Mouse (Mus musculus) hindbrain, embryonic 13.5 days (tissue): Measurements from ENCODE around the gene Trim9. TPM values are rescaled to one million over a fixed set of nuclear protein-coding genes. Genes with fewer than 3 reads are reported as not detected.
A peak's percentile ranks its signal among the peaks of the same experiment; 100 is the strongest.

ENCODE experiments used
- ATAC-seq: fragments of 200-750 bp; cut with Nextera tagmentation; 2 replicates; pipeline ENCODE4 v1.8.0; 2017; ENCODE audit warnings: moderate TSS enrichment; ENCODE audit not compliant: low FRiP score
- H3K27ac ChIP-seq: fragments of 300-500 bp; sonication (generic); 2 replicates; pipeline ENCODE4 v1.5.1; 2015; ENCODE audit warnings: inconsistent platforms, mild to moderate bottlenecking, moderate library complexity
- H3K27me3 ChIP-seq: fragments of 300-500 bp; sonication (generic); 2 replicates; pipeline ENCODE4 v1.6.1; 2015; ENCODE audit warnings: mild to moderate bottlenecking, inconsistent platforms
- H3K36me3 ChIP-seq: fragments of 300-500 bp; sonication (generic); 2 replicates; pipeline ENCODE4 v1.6.1; 2015; ENCODE audit warnings: mild to moderate bottlenecking, inconsistent platforms
- H3K4me1 ChIP-seq: fragments of 300-500 bp; sonication (generic); replicated peaks from 2 replicates; pipeline ENCODE4 v1.6.1; 2015; ENCODE audit warnings: inconsistent platforms
- H3K4me2 ChIP-seq: fragments of 300-500 bp; sonication (generic); 2 replicates; pipeline ENCODE4 v1.6.1; 2015; ENCODE audit warnings: inconsistent platforms, mild to moderate bottlenecking, moderate library complexity
- H3K4me3 ChIP-seq: fragments of 300-500 bp; sonication (generic); 2 replicates; pipeline ENCODE4 v1.5.1; 2015; ENCODE audit warnings: mild to moderate bottlenecking, inconsistent platforms
- H3K9ac ChIP-seq: fragments of 300-500 bp; sonication (generic); 2 replicates; pipeline ENCODE4 v1.6.1; 2015; ENCODE audit warnings: mild to moderate bottlenecking, inconsistent platforms
- H3K9me3 ChIP-seq: fragments of 300-500 bp; sonication (generic); 2 replicates; pipeline ENCODE4 v1.6.1; 2016; ENCODE audit warnings: inconsistent platforms
- WGBS: fragments of 180-500 bp; shearing (Covaris S2); methylation state at CpG from one replicate; pipeline ENCODE4 v1.1.7; 2015; 5-methylcytosine and 5-hydroxymethylcytosine counted together
- polyA plus RNA-seq: library from polyadenylated mRNA; unstranded; fragments of >200 nt; fragmentation: Nextera tagmentation; extraction: Ambion mirVana; gene quantifications from 2 replicates; pipeline ENCODE4 v1.2.1, GENCODE M21; 2015

Gene Trim9
- polyA plus RNA-seq, result 57.4 and 57.7 TPM in 2 replicates

DNA sequence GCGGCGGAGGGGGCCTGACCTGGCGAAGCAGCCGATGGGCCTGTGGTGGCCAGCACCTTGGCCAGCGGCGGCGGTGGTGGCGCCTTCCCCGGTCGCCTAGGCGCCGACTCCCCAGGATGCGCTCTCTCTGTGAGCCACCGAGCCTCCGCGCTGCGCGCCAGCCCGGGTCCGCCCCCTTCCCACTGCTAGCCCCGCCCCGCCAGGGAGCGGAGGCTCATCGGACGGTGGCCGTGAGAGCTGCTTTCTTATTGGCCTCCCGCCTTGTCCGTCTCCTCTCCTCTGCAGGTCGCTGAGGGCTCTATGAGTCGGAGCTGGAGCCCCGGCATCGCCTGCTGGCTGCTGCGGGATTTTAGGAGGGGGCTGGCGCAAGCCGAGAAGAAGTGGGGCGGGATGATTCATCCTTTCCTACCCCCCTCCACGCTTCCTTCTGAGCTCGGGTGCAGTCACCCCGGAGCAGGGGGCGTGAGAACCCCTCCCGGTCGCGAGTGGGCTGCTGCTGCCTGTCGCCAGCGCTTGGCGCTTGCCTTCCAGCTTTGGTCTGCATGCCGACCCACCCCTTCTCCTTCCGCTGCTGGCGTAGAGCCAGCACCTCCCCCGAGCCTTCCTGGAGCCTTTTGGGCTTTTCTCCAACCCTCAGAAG, at the start of gene Trim9:
Gene Trim9 (minus strand): TSS at position 413 of the 640 bp plus-strand sequence.
- Histone ChIP-seq H3K27me3 (no peaks in the 10 kb centered on the region), H3K27ac (peak within 1 kb of the TSS; percentile 96), H3K4me2 (peak within 1 kb of the TSS; percentile 86), H3K4me1 (peaks cover 43% of the 10 kb centered on the region), H3K36me3 (no peaks in the 10 kb centered on the region), H3K9me3 (no peaks in the 10 kb centered on the region), H3K9ac (peak within 1 kb of the TSS; percentile 94), H3K4me3 (peak within 1 kb of the TSS; percentile 62)
- ATAC-seq, result peak; percentile 98
- under 1% methylated on average over 50 of the region's 50 CpGs for WGBS

DNA sequence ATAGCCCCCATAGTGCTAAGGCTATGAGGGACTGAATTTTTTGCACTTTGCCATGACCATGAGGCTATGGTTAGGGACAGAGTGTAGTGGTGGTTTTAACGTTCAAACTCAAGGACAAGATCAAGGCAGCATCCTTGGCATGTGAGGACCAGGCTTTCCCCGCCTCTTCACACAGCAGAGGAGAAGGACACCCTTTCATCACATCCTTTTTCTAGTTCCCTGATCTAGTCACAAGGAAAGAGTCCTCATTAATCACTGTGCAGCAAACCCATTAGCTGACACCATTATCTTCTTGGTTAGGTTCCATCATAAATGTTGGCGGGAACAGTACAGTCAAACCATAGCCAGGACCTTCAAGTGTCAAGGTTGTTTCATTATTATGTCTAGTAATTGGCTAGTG, 47.6 kb upstream of the Trim9 start:
- 87% methylated on average over 3 of the region's 3 CpGs for WGBS
- Histone ChIP-seq H3K4me1 (no peaks in the 10 kb centered on the region; the same call in 1 of the 2 replicates), H3K4me2 (no peak overlapping the region), H3K9me3 (no peaks in the 10 kb centered on the region), H3K36me3 (no peaks in the 10 kb centered on the region), H3K9ac (no peak overlapping the region), H3K27ac (no peak overlapping the region), H3K4me3 (no peak overlapping the region), H3K27me3 (no peaks in the 10 kb centered on the region)
- no peak for ATAC-seq

DNA sequence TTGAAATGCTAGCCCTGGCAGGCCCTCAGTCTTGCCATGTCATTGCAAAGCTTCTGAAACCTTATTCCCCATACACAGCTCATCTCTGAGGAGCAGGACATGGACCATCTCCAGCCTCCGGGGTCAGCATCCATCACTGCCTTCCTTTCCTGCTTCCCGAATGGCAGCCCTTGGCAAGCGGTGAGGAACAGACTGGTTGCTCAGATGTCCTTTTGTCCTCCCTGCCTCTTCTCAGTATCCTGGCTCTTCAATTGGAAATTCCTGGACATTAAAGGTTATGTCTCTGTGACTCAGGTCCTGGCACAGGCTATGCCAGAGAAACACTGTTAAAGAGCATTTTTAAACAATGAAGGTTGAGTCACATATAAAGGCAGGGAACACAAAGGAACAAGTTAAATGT, 43.8 kb upstream of the Trim9 start:
- H3K9me3 ChIP-seq, result no peaks in the 10 kb centered on the region
- WGBS, result 88% methylated on average over 3 of the region's 3 CpGs
- H3K27ac ChIP-seq, result no peak overlapping the region
- no peaks in the 10 kb centered on the region for H3K4me1 ChIP-seq
- no peak overlapping the region for H3K4me2 ChIP-seq
- no peak overlapping the region for H3K9ac ChIP-seq
- H3K4me3 ChIP-seq, result no peak overlapping the region
- no peak for ATAC-seq
- H3K36me3 ChIP-seq, result no peaks in the 10 kb centered on the region
- no peaks in the 10 kb centered on the region for H3K27me3 ChIP-seq

DNA sequence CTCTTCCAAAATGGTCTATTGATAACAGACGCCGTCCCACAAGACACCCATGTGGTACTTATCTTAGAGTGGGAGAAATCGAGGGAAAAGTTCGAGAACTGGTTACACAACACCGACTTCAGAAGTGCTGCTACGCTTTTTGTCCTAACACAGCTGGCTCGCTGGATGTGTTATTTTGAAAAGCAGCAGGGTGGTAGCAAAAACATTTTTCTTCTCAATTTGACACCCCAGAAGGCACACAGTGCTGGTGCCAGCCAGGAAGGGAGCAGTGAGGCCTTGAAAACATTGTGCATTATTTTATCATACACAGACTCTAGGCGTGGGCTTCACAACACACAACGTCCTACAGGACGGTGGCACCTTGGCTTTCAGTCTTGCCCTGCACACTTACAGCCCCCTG, 27.6 kb upstream of the Trim9 start:
- ATAC-seq, result no peak
- WGBS, result 79% methylated on average over 10 of the region's 10 CpGs

DNA sequence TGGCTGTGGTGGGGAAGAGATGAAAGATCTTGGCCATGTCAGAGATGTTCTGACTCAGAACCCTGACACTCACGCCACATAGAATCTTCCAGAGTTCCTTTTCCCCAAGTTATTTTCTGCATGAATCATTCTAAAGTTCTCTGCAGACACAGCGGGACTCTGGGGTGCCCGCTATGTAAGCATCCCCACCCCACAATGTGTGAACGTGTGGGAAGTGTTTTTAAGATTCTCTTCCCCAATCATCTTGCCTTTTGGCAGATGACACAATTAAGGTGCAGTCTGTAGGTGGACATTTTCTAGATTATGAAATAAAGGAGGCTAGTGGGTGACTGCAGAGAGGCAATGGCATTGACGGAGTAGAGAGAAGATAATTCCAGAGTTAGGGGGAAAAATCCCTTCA, 25.5 kb upstream of the Trim9 start:
- no peak for ATAC-seq
- Histone ChIP-seq H3K36me3 (no peaks in the 10 kb centered on the region), H3K4me3 (no peak overlapping the region), H3K27ac (no peak overlapping the region), H3K4me1 (peaks cover 9% of the 10 kb centered on the region), H3K9me3 (no peaks in the 10 kb centered on the region), H3K4me2 (no peak overlapping the region), H3K9ac (no peak overlapping the region), H3K27me3 (no peaks in the 10 kb centered on the region)
- WGBS, result 88% methylated on average over 5 of the region's 5 CpGs

More for the DNA sequence above, 27.6 kb upstream of the Trim9 start:
- no peaks in the 10 kb centered on the region for H3K4me1 ChIP-seq
- H3K27me3 ChIP-seq, result no peaks in the 10 kb centered on the region
- H3K4me2 ChIP-seq, result no peak overlapping the region
- H3K4me3 ChIP-seq, result no peak overlapping the region
- no peaks in the 10 kb centered on the region for H3K9me3 ChIP-seq
- no peak overlapping the region for H3K27ac ChIP-seq
- no peak overlapping the region for H3K9ac ChIP-seq
- H3K36me3 ChIP-seq, result no peaks in the 10 kb centered on the region

DNA sequence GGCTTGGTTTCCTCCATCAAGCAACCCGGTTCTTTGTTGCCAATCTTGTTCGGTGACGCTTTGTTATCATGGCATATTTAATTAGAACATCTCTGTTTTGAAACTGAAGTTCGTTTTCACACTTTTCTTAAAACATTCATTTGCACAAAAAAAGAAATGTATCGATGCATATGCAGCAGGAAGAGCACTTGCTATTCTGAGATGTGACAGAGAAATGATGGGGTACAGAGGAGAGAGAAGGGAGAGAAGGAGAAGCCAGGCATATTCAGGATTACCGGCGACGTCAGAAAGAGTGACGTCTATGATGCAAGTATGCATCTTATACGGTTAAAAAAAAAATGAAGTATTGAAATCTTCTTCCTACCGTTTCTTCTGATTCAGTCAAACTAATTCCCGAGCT, 21.9 kb upstream of the Trim9 start:
- H3K4me2 ChIP-seq, result no peak overlapping the region
- no peaks in the 10 kb centered on the region for H3K9me3 ChIP-seq
- no peak overlapping the region for H3K9ac ChIP-seq
- ATAC-seq, result no peak
- no peaks in the 10 kb centered on the region for H3K36me3 ChIP-seq
- peak overlapping the region; percentile 80; the same call in 1 of the 2 replicates for H3K27ac ChIP-seq
- 83% methylated on average over 12 of the region's 12 CpGs for WGBS
- peaks cover 22% of the 10 kb centered on the region for H3K4me1 ChIP-seq
- H3K27me3 ChIP-seq, result no peaks in the 10 kb centered on the region
- no peak overlapping the region for H3K4me3 ChIP-seq

DNA sequence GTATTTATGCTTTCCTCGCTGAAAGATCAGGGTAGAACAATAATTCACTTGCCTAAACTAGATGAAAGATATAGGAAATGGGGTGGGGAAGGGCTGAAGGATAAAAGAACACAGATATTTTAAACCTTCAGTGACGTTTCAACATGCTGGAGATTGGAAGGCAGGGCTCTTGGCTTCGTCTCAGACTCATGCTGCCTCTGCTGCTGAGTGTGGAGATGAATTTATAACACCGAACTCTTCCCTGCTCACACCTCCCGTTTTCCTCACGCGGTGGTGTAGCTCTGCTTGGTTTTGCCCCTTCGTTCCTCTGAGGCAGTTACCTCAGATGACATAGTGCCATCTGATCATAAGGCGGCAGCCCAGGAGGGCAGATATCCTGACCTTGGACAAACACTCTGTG, 21.4 kb upstream of the Trim9 start:
- H3K9me3 ChIP-seq, result no peaks in the 10 kb centered on the region
- no peak overlapping the region for H3K4me3 ChIP-seq
- no peak for ATAC-seq
- H3K9ac ChIP-seq, result no peak overlapping the region
- H3K36me3 ChIP-seq, result no peaks in the 10 kb centered on the region
- no peaks in the 10 kb centered on the region for H3K27me3 ChIP-seq
- H3K27ac ChIP-seq, result peak overlapping the region; percentile 80
- H3K4me1 ChIP-seq, result peaks cover 22% of the 10 kb centered on the region
- H3K4me2 ChIP-seq, result no peak overlapping the region
- WGBS, result 67% methylated on average over 9 of the region's 9 CpGs

DNA sequence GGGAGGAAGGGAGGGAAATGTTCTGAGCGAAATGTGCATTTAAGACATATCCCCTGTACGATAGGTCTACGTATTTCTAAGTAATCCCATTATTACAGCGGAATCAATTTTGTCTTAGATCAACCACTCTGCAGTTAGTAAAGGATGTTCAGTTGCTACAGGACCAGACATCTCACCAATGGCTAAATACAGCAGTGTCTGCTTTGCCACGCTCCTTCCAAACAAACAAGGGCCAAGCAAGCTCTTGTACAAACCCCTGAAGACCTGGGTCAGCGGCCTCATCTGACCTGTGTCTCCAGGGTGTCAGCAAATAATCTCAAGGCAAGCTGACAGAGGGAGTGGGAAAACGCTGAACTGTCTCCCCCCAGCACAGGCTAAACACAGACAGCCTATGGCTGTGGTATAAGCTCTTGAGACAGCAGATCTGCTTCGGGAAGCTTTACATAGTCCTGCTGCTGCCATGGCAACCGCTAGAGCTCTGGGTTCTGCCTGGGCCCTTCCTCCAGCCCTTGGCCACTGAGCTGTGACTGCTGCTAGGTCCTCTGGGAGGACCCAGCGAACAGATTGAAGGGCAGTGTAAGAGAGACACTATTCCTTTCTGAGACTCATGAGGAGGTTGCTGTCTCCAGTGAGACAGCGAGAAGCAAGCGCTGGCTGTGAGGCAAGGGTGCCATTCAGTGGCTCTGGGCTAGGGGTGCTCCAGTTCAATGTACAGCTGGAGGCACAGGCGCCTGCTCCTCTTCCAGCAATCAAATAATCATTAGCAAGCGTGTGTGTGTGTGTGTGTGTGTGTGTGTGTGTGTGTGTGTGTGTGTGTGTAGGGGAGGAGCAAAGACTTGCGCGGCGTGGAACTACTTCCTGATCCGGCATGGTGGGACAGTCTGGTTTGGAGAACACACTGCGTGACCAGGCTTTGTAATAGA, 20.2 kb upstream of the Trim9 start:
- no peaks in the 10 kb centered on the region for H3K27me3 ChIP-seq
- WGBS, result 13% methylated on average over 19 of the region's 19 CpGs
- peak; percentile 99 for ATAC-seq
- no peaks in the 10 kb centered on the region for H3K36me3 ChIP-seq
- peak overlapping the region; percentile 53 for H3K4me2 ChIP-seq
- H3K9me3 ChIP-seq, result no peaks in the 10 kb centered on the region
- H3K4me1 ChIP-seq, result peaks cover 27% of the 10 kb centered on the region
- peak overlapping the region; percentile 53 for H3K9ac ChIP-seq
- peak overlapping the region; percentile 94 for H3K27ac ChIP-seq
- peak overlapping the region; percentile 28 for H3K4me3 ChIP-seq

DNA sequence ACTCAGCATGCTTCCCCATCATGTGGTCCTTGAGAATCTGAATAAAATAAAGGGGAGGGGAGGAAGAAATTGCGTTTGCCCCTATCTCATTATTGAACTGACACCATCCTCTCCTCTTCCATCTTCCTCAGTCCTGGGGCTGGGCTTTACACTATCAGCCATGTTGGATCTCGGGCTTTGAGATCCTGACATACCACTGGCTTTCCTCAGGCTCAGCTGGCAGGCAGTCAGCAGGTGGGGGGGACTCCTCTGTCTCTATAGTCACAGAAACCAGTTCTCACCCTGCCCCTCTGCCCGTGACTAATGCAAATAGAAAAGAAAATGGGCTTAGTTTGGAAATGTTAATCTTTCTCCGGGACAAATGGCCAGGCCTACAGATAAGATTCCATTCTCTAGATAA, 15.6 kb upstream of the Trim9 start:
- Histone ChIP-seq H3K4me1 (peaks cover 41% of the 10 kb centered on the region), H3K36me3 (no peaks in the 10 kb centered on the region), H3K27ac (no peak overlapping the region), H3K9ac (no peak overlapping the region), H3K27me3 (peaks cover 6% of the 10 kb centered on the region; the same call in 1 of the 2 replicates), H3K4me2 (no peak overlapping the region), H3K9me3 (no peaks in the 10 kb centered on the region), H3K4me3 (no peak overlapping the region)
- WGBS, result 15% methylated on average over 4 of the region's 4 CpGs
- ATAC-seq, result no peak

DNA sequence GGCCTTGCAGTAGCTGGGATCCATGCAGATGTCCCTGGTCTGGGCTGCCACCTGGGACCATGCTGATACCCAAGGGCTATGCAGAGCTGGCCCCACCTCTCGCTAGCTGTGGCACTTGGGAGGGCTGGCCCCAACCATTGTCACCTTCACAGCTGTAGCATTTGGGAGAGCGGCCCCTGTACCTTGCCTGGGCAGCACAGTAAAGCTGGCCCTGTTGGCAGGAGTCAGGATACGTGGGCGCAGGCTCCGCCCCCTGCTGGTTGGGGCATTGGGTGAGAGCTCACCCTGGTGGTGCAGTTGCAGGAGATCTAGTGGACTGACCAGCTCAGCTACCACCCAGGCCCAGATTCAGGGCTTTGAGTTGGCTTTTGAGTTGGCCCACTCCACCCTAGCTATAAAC, 12.9 kb upstream of the Trim9 start:
- H3K36me3 ChIP-seq, result no peaks in the 10 kb centered on the region
- ATAC-seq, result peak; percentile 49; the same call in 1 of the 2 replicates
- peaks cover 12% of the 10 kb centered on the region; the same call in 1 of the 2 replicates for H3K27me3 ChIP-seq
- H3K4me3 ChIP-seq, result no peak overlapping the region
- WGBS, result 84% methylated on average over 5 of the region's 5 CpGs
- no peak overlapping the region for H3K9ac ChIP-seq
- H3K27ac ChIP-seq, result no peak overlapping the region
- H3K4me1 ChIP-seq, result peaks cover 26% of the 10 kb centered on the region
- H3K9me3 ChIP-seq, result no peaks in the 10 kb centered on the region
- H3K4me2 ChIP-seq, result no peak overlapping the region

DNA sequence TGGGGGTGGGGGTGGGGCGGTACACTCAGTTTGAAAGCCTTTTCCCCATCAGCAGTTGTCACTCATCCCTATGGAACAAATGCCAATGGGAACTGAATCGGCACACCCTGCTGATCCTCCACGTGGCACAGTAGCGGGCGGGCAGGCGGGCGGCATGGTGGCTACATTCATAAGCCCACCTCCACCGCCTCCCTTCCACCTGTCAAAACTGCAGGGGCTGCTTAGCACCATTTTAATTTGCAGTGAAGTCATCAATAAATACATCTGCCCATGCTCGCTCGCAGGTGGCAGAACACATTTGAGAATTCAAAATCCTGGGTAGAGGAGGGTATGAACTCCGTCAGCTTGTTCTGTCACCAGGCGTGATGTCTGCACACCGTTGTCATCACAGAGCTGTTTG, 12.0 kb upstream of the Trim9 start:
- no peak overlapping the region for H3K9ac ChIP-seq
- H3K36me3 ChIP-seq, result no peaks in the 10 kb centered on the region
- peaks cover 12% of the 10 kb centered on the region; the same call in 1 of the 2 replicates for H3K27me3 ChIP-seq
- no peak overlapping the region for H3K27ac ChIP-seq
- H3K4me3 ChIP-seq, result no peak overlapping the region; the same call in 1 of the 2 replicates
- peak overlapping the region; percentile 34 for H3K4me2 ChIP-seq
- no peaks in the 10 kb centered on the region for H3K9me3 ChIP-seq
- peak; percentile 57 for ATAC-seq
- H3K4me1 ChIP-seq, result peaks cover 26% of the 10 kb centered on the region
- WGBS, result 53% methylated on average over 13 of the region's 13 CpGs

DNA sequence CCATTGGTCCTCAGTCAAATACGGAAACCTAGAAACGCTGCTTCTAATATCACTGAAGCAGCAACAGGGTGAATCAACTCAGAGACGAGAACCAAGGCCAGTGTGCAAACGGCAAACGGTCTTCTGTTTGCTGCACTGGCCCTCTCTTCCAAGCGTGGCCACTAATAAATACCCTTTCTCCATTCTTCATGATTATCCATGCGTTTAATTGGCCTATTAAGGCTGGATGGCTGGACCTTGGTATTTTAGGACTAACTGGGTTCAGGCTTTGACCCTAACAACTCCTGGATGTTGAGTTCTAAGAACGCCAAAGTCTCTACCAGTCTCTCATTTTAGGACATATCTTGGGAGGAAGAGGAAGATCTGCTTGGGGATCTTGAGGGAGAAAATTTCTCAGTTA, 7.5 kb upstream of the Trim9 start:
- WGBS, result 44% methylated on average over 8 of the region's 8 CpGs
- Histone ChIP-seq H3K27me3 (0 out of 2 replicates have a peak, but pooled peaks cover 6% of the 10 kb centered on the region), H3K9ac (no peak overlapping the region), H3K27ac (no peak overlapping the region), H3K4me2 (no peak overlapping the region), H3K36me3 (no peaks in the 10 kb centered on the region), H3K4me3 (no peak overlapping the region), H3K9me3 (no peaks in the 10 kb centered on the region), H3K4me1 (peaks cover 13% of the 10 kb centered on the region)
- no peak for ATAC-seq
